Mouse (Mus musculus) urinary bladder, postnatal 36 days (tissue): ENCODE measurements at regions not wholly inside any gene's neighbourhood (a gene's known extent, or its start where the extent isn't known, plus 50 kb on each side); places are given as distances from the start of the nearest gene placed in this dataset.

ENCODE experiments used
- DNase-seq, 2 experiments: peaks; one replicate each; pipeline ENCODE4 v3.0.0; 2022; ENCODE audit warnings: low spot score in 2 of 2, mixed read lengths in 1 of 2

DNA sequence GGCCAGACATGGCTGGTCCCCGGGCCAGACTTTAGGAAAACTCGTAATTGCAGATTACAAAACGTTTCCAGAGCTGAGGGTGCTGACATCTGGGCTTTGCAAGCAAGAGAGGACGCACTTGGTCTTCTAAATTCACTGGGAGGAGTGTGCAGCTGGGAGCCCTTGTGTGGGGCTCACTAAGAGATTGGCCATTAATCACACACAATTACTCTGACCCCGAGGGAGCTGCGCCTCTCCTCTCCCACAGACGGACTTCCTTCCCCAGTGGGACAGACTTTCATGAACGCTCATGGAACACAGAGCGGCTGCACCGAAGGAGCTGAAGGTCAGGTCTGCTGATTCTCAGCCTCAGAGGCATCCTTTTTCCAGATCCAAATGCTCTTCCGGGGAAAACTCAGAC, 407.2 kb downstream of the Med13l start:
- DNase-seq, result no peak

DNA sequence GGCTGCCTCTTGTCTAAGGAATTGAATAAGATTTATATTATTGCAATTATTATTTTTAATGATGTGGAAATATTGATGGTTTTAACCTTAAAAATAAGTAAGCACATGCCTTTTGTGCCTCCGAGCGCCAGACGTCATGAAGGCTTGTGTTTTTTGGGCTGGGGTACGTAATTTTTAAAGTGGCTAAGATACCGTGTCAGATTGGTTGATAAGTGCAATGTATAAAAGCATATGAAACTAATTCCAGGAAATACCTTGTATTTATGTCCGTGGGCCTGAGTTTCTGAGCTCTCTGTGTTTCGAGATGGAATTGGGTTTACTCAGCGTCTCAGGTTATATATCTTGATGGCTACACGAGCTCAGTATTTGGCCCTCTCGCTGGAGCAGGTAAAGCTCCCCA, 414.7 kb downstream of the Med13l start:
- no peak for DNase-seq

DNA sequence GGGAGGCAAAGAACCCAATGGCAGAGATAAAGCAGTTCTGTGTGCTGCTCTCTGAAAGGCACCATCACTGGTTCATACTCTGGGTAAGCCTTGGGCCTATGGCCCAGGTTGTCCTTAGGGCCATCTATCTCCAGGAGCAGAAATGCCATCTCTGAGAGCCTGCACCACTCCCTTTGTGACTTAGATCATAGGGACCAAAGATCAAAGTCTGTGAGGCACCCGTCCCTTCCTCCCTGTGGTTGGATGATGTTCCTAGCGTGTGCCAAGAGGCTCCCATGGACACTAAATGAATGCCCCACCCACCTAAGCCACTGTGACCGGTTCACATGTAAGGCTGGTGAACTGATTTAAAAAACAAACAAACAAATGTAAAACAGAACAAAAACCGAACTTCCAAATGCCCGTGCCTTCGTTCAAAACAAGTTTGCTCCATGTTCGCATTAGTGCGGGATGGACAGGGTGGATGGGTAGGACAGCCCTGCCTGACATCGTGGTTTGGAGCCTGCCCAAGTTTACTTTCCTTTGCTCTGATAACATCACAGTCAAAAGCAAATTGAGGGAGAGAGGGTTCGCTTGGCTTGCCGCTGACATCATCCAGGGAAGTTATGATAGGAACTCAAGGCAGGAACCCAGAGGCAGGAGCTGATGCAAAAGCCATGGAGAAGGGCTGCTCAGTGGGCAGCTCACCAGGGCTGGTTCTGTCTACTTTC, 418.6 kb downstream of the Med13l start:
- no peak for DNase-seq

DNA sequence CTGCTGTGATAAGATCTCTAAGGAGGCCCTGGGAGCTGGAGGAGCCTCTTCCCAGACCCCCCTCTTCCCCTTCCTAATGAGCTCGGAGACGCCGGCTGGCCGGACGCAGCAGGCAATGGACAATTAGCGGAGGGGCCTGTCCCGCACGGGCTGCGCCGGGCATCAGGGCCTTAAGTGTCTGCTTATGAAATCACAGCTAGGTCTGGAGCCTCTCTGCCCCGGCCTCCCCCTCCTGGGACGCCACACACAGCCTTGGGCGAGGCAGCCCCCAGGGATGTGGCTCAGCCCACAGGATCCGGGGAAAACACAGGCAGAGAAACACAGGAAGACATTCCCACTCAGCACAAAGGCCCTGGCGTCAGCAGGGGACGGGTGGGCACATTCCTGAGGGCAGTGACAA, 420.6 kb downstream of the Med13l start:
- DNase-seq, result peak in 1 of 2 experiments; percentile 36

DNA sequence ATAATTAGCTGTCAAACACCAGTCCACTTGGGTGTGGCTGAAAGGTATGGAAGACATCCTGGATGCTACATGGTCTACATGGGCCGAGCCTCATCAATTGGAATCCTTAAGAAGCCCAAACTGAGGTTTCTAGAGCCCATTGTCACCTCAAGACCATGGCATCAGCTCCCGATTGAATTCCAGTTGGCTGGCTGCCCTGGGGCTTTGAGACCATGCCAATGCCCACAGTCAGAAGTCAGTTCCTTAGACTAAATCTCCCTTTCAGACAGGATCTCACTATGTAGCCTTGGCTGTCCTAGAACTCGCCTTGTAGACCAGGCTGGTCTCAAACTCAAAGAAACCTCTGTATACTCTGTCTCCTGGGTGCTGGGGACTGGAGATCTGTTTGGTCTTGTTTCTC, 423.8 kb downstream of the Med13l start:
- DNase-seq, result no peak

DNA sequence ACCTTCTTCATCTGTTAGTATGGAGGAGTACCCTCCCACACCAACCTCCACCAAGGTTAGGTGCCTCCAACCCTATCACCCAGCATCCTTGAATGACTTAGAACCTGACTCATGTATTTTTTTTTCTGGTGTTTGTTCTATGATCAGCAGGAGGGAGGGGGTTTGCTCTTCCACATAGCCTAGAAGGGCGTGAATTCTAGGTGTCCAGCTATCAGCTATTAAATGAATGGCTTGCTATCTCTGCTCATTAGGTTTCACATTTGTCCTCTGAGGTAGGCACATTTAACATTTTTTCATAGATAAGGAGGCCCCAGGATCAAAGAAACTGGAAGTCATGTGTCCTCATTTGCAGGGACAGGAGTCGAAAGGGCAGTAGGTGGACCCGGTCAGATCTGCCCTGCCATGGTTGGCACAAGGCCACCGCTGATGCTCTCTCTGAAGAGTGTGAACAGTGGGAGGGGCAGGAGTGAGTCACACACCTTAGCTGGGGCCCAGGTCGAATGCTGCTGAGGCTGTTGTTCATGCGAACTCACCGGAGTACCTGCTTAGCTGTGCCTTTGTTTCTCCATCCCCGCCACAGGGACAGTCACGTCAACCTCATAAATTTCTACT, 424.4 kb downstream of the Med13l start:
- DNase-seq, result peak; percentile 48 to 65

DNA sequence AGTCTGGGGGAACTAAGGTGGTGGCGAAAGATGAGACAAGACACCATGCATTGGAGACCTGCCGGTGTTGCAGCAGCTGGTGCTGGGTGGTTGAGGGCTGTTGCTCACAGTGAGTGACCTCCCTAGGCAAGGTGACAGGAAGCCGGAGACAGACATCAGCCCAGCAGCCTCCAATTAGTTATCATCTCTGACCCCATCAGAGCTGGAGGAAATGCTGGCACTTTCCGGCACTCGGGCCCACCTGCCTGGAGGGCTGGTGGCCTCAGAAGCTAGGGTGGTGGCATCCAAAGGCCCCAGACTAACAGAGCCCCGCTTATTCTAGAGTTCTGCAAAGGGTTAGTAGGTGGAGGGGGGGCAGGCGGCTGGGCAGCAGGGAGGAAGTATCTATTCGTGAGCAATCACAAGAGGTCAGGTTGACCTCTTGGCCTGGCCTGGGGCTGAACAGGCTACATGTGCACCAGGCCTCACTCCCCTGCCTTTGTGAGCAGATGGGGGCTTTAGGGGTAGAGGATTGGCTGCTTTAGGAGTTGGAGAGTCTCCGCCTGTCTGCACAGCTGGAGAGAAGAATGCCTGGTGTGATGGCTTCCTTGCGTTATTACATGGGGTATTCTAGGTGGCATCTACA, 427.0 kb downstream of the Med13l start:
- DNase-seq, result no peak

DNA sequence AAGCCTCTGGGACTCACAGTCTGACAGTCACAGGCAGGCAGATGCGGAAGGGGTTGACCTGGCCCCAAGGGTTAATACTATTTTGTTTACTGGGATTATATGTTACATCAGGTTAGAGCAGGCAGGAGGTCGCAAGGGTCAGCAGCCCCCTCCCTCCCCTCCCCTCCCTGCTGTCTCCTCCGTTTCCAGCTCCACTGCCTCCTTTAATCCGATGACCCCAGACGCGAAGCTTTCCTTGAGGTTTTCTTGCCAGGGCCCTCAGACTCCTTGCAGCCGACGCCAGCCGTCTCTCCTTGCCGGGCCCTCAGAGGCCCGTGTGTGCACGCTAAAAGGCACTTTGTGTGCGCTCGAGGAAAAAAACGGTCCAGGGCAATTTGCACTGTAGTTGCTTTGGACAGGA, 438.6 kb downstream of the Med13l start:
- DNase-seq, result no peak

DNA sequence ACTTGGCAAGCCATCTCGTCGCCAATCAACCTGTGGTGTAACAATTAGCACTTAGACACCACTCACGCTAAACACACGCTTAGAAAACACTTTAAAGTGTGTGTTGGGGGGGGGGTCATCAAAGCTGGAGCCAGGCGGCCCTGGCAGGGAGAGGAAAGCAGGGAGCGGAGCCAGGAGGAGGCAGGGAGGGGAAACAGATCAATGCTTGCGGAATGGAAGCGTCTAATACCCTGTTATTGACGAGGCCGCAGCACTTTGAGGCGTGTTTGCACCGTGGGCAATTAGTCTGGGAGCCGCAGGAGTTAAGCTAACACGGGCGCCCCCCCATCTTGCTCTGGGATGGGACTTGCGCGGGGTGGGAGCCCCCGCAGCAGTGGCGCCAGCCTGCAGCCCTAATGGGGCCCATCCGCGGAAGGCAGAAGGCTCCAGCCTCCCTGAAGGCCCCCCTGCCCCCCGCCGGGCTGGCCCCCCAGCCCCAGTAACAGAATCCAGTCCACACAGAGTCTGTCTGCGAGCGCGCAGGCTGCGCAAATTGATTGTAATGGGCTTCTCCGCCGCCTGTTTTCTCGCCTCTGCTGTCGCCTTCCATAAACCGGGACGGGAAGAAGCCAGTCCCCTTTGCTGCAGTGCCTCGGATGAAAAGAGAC, 445.5 kb downstream of the Med13l start:
- no peak for DNase-seq

DNA sequence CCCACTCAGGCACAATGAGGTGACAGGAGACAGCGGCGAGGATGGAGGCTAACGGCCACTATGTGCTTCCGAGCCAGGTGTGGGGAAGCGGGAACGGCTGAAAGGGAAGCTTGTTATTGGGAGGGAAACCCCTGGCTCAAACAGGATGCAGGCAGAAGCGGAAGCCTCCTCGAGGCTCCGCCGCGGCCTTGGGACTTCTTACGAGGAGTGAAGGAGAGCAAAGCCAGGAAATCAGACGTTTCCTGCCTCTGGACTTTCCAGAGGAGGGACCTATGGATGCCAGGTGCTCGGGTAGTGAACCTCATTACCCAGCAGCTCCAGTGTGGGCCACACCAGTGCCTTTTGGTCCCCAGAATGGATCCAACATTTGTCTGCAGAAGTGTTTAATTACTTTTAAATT, 449.6 kb downstream of the Med13l start:
- no peak for DNase-seq

DNA sequence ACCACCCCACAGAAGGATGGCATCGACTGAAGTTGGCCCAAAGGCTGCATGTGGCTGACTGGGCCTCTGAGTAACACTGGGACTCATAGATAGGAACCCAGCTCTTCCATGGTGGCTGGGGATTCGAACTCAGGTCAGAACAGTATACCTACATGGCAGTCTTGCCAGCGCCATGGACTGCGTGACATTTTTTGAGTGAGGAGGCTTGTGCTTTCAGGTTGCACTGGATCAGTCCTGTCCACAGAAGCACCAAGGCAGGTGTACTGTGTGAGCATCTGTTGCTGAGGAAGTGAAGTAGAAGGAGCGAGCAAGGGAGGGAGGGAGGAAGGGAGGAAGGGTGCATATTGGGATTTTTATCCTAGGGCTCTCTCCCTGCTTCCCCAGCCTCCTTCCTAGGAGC, 454.7 kb downstream of the Med13l start:
- DNase-seq, result no peak

DNA sequence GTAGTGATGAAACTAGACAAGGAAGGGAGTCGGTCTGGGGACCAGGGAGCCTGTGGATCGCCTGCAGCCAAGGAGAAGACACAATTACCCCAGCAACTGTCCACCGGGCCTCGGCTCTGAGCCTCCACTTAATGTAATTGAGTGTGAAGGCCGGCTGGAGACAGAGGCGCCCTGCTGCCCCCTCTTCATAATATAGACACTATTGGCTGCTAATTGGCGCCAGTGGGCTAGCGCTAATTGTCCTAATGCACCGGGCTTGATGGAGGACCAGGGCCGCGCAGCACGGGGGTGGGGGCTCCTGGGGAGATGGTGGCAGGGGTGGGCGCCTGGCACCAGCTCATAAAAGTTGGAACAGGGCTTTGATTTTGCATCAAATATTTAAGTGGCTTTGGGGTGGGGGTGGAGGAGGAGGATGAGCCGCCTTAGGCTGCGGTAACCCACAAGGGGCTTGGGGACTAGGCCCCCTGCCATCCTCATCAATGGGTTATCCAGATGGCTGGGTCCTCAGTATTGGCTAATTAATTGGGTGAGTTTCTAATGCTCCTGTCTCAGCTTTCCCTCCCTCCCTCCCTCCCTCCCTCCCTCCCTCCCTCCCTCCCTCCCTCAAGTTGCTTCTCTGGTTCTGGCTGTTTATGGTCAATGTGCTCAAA, 455.3 kb downstream of the Med13l start:
- no peak for DNase-seq

DNA sequence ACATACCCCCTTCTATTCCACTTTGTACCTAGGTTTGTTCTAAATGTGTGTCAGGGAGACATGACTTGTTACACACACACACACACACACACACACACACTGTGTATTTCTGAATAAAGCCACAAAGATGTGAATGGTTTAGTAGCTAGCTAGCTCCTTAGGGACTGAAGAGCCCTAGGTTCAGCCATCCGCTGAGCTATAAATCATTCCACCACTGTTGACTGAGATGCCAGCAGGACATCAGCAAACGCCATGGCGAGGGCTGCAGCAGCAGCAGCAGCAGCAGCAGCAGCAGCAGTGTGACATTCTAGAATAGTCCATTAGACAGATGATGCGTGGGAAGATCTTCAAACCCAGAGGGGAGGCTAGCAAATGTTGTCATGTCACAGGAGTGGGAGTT, 455.9 kb downstream of the Med13l start:
- DNase-seq, result no peak

DNA sequence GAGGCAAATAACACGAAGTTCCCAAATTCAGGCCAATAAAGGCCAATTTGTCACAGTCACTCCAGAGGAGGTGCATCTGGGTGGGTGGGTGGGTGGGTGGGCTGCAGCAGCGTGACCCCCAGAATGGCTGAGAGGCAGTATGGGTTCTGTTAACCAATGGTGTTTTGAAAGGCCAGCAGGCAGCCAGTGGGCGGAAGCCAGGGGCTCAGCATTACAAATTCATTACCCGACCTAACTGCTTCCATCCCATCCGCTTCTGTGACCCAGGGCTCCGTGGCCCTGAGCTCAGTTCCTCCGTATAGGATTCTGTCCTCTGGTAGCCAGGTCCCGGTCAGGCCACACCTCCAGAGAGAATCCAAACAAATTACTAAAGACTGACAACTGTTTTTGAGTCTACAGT, 463.5 kb downstream of the Med13l start:
- no peak for DNase-seq

DNA sequence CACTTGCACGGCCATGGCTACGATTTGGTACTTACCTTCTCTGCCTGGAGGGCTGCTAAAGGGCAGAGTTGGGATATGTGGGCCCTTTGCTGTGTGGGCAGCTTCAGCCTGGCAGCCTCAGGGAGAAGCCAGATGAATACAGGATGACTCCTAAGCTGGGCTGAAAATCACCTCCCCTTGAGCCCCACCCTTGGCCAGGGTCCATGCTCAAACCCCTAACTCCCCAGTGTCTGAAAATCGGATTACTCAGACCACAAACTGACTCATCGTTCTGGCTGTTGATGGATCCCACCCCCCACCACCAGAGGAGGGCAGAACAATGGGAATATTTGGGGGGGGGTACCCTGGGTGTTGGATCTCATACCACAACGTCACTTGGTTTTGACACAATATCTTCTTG, 471.6 kb downstream of the Med13l start:
- no peak for DNase-seq

DNA sequence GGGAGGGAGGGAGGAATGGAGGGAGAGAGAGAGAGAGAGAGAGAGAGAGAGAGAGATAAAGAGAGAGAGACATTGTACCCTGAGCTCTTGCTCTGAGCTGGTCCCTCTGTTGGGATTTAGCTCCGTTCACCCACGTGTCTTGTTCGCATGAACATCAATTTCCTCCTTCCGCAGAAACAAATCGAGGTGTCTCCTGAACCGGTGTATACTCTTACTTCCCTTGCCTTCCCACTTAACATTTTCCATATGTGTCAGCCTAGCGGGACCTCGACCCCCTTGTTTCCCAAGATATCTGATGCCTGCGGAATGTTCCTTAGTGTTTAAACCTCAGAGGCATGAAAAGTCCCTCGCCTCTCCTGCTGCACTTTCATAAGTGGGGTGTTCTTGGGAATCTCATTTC, 484.1 kb downstream of the Med13l start:
- no peak for DNase-seq

DNA sequence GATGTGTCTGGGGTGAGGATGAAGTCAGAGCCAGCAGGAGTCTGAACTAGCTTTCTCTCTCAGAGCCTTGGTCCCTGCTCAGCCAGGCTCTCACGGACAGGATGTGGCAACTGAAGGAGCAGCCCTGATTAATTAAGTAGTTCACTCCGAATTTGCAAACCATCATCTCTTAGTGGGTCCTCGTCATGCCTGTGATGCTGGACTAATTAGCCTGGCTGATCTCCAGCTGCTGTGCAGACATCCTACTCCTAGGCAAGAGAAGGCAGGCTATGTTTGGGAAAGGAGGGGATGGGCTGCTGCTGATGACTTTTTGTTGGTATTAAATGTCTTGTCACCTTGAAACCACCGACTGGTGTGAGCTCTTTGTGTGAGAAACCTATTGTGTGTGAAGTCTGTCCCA, 487.1 kb downstream of the Med13l start:
- DNase-seq, result no peak

DNA sequence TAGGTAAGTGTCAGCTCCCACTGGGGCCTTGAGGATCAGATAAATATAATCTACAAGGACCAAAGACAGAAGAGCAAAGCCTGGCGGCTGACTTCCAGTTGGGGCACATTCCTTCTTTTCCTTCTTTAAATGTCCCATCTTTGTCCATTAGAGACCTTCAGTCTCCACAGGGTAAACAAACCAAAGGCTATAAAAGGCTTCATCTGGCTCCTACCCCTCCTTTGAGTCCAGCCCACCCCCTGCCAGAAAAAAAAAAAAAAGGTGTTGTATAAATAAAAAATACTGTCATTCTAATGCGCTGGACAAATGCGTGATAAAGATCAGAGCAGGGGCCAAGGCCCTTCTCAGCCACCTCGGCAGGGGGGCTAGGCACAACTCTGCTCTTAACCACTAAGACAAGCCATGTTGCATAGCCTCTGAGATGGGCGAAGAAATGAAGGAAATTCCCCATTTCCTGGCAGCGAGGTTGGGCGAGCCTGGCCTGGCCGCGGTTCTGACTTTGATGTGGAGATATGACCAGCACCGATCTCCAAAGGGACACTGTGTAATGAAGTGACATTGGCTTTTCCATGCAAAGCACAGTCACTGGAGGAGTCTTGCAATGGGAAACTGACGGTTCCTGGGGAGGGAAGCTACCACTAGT, 492.0 kb downstream of the Med13l start:
- DNase-seq, result no peak

DNA sequence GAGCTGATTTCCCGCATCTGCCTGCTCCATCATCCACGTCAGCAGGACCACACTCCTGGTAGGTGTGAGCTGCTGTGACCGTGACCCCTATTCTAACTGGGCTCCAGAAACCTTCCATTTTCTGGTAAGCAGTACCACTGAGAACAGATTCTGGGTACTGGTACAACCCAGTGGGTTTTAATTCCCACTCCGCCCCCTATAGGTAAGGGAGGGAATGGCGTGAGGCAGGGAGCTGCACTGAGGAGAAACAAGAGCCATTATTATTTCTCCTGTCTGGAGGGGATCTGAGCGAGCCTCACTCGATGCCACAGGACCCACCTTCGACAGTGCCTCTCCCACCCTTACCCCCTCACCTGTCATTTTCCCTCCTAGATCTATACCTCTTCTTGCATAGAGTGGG, 493.3 kb downstream of the Med13l start:
- no peak for DNase-seq

DNA sequence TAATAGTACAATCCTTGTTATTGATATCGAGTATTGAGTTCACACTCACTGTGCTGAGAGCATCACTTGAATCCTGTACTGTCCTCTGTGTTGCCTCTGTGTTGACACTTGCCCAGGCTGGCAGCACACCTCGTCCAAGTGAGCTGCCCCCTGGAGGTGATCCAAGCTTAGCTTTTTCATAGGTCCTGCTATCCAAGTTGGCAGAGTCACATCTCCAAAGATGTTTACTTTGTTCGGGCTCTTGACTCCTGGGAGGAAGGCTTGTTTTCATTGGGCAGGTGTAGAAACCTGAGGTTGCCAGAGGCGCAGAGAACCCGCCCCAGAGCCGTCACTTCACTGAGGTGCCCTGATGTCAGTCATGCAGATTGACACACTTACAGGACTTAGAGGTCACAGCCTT, 493.9 kb downstream of the Med13l start:
- no peak for DNase-seq

DNA sequence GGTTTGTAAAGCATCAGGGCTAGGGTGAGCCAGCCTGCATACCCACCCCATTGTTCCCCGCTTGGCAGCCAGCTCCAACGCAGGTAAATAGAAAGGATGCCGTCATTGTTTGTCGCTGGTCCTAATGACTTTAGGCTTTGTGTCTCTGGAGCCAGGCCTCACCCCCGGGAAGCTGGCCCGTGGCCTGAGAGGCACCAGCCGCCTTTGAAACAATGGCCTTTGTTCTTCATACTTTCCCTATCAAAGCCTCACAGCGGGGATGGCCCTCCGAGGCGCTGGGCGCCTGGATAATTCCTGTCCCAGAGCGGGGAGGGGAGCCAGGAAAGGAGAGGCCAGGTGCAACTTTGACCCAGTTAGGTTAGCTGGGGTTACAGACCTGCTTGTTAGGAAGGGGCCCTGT, 495.0 kb downstream of the Med13l start:
- DNase-seq, result peak in 1 of 2 experiments; percentile 49

DNA sequence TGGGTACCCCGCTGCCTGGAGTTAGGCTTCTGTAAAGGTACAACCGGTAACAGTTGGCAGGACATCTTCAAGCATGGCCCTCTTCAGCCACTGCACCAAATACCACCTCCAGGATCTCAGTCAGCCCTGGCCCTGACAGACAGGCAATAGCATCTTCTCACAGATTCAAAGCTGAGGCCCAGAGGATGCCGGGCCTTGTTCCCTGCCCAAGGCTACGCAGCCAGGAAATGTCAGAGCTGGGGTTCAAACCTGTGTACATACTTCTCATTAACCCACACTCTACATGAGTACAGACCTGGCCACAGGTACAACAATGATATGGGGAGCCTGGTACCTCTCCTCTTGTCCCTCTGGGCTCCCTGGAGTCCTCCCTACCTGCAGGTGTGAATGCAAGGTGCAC, 497.3 kb downstream of the Med13l start:
- no peak for DNase-seq
